Mouse (Mus musculus) cerebellum, adult 2 months (tissue): ENCODE measurements around the gene Mst1.

ENCODE experiments used
- CTCF ChIP-seq: fragments of 200-500 bp; IDR thresholded peaks from 2 replicates; pipeline ENCODE4 v1.5.1; 2011; ENCODE audit warnings: low read depth, mild to moderate bottlenecking, control low read depth, low read length, moderate library complexity, borderline replicate concordance; ENCODE audit not compliant: insufficient read depth
- POLR2A ChIP-seq: fragments of 200-500 bp; IDR thresholded peaks from 2 replicates; pipeline ENCODE4 v1.6.1; 2011; ENCODE audit warnings: low read length, control low read depth, borderline replicate concordance; ENCODE audit not compliant: insufficient read depth

DNA sequence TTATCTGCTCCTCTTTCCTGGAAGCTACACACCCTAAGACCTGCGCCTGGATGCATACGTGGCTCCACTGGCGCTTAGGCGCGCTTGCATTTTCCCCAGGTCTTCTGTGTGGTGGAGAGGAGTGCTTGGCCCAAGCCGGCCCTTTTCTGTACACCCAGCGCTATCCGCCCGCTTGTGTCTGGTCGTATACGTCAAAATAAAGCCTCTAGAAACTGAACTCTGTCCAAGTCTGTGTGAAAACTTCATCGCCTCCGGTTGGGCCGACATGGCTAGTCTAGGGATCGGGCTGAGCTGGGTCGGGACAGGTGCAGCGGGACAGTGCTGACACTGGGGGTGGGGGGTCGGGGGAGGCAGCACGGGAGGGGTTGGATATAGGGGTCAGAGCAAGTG lies 31.7 kb upstream of the Mst1 start:
- TF ChIP-seq CTCF (no peak), POLR2A (no peak)
